Mouse (Mus musculus) ES-Bruce4 (cell line): Measurements from ENCODE around the gene Cd52. TPM values are rescaled to one million over a fixed set of nuclear protein-coding genes. Genes with fewer than 3 reads are reported as not detected.

Experiments used
- H3K27ac ChIP-seq: 2 replicates; pipeline ENCODE4 v1.5.1; 2012; ENCODE audit warnings: low read length, inconsistent platforms; ENCODE audit not compliant: insufficient read depth
- H3K27me3 ChIP-seq: 2 replicates; pipeline ENCODE4 v1.6.1; 2012; ENCODE audit warnings: mild to moderate bottlenecking, low read length, inconsistent platforms; ENCODE audit not compliant: control insufficient read depth, poor library complexity, insufficient read depth, severe bottlenecking
- H3K36me3 ChIP-seq: 2 replicates; pipeline ENCODE4 v1.6.1; 2012; ENCODE audit warnings: inconsistent platforms, mild to moderate bottlenecking, low read length, moderate library complexity; ENCODE audit not compliant: control insufficient read depth, poor library complexity, insufficient read depth, severe bottlenecking
- H3K4me1 ChIP-seq: one replicate; pipeline ENCODE4 v1.8.1; 2011; ENCODE audit warnings: low read length; ENCODE audit not compliant: control insufficient read depth, insufficient read depth
- H3K4me3 ChIP-seq: 2 replicates; pipeline ENCODE4 v1.5.1; 2011; ENCODE audit warnings: low read depth, mild to moderate bottlenecking, low read length
- H3K9ac ChIP-seq: 2 replicates; pipeline ENCODE4 v1.6.1; 2012; ENCODE audit warnings: low read depth, mild to moderate bottlenecking, inconsistent platforms; ENCODE audit not compliant: poor library complexity, severe bottlenecking
- H3K9me3 ChIP-seq: replicated peaks from 2 replicates; pipeline ENCODE4 v1.6.1; 2012; ENCODE audit warnings: mild to moderate bottlenecking, low read length, inconsistent platforms; ENCODE audit not compliant: control insufficient read depth, poor library complexity, insufficient read depth, severe bottlenecking
- CTCF ChIP-seq: IDR thresholded peaks from one replicate; pipeline ENCODE4 v1.8.1; 2011; ENCODE audit warnings: low read depth, low read length
- EP300 ChIP-seq: IDR thresholded peaks from 2 replicates; pipeline ENCODE4 v1.6.1; 2011; ENCODE audit warnings: low read depth, low read length; ENCODE audit not compliant: insufficient read depth
- POLR2A ChIP-seq: IDR thresholded peaks from one replicate; pipeline ENCODE4 v1.8.1; 2011; ENCODE audit warnings: low read length; ENCODE audit not compliant: insufficient read depth
- polyA plus RNA-seq: library from polyadenylated mRNA; stranded (reverse); fragments of >200 nt; gene quantifications from 2 replicates; pipeline ENCODE4 v1.2.4, GENCODE M21; 2011; ENCODE audit warnings: low read depth; ENCODE audit not compliant: missing spikeins, insufficient read depth, insufficient read length

The Cd52 gene
- polyA plus RNA-seq, 1 experiment: not detected

GRCm38 (mm10) chr4:134108196-134108595 lies 13.3 kb upstream of the Cd52 start:
- no peak overlapping the region for H3K27ac ChIP-seq

GRCm38 (mm10) chr4:134107730-134108129 lies 12.8 kb upstream of the Cd52 start:
- no peak for TF ChIP-seq CTCF
- TF ChIP-seq POLR2A: no peak
- H3K4me3 ChIP-seq: no peak overlapping the region
- H3K36me3 ChIP-seq: no peaks in the 10 kb centered on the region
- no peaks in the 10 kb centered on the region for H3K9me3 ChIP-seq
- no peak overlapping the region for H3K27ac ChIP-seq
- H3K4me1 ChIP-seq: peaks cover 18% of the 10 kb centered on the region
- H3K27me3 ChIP-seq: no peaks in the 10 kb centered on the region
- H3K9ac ChIP-seq: no peak overlapping the region

More at GRCm38 (mm10) chr4:134108196-134108595, 13.3 kb upstream of the Cd52 start:
- no peaks in the 10 kb centered on the region for H3K9me3 ChIP-seq
- no peak overlapping the region for H3K9ac ChIP-seq
- peaks cover 22% of the 10 kb centered on the region for H3K4me1 ChIP-seq
- H3K4me3 ChIP-seq: no peak overlapping the region
- no peaks in the 10 kb centered on the region for H3K36me3 ChIP-seq
- H3K27me3 ChIP-seq: no peaks in the 10 kb centered on the region
- TF ChIP-seq POLR2A: no peak
- TF ChIP-seq EP300: no peak
- TF ChIP-seq CTCF: no peak

GRCm38 (mm10) chr4:134106105-134106504 lies 11.2 kb upstream of the Cd52 start:
- Histone ChIP-seq H3K4me3 (no peak overlapping the region), H3K4me1 (peaks cover 16% of the 10 kb centered on the region), H3K9me3 (no peaks in the 10 kb centered on the region), H3K36me3 (no peaks in the 10 kb centered on the region), H3K27me3 (no peaks in the 10 kb centered on the region), H3K27ac (0 out of 2 replicates have a peak overlapping the region, but pooled peaks have one; percentile 28), H3K9ac (no peak overlapping the region)
- TF ChIP-seq EP300 (no peak), CTCF (no peak), POLR2A (no peak)

GRCm38 (mm10) chr4:134102742-134103119 lies 7.8 kb upstream of the Cd52 start:
- H3K27ac ChIP-seq: no peak overlapping the region
- peak overlapping the region; percentile 76 for H3K9ac ChIP-seq
- TF ChIP-seq EP300: no peak
- TF ChIP-seq CTCF: no peak
- TF ChIP-seq POLR2A: no peak
- H3K36me3 ChIP-seq: no peaks in the 10 kb centered on the region
- H3K4me3 ChIP-seq: peak overlapping the region; percentile 100
- H3K4me1 ChIP-seq: peaks cover 2% of the 10 kb centered on the region
- no peaks in the 10 kb centered on the region for H3K27me3 ChIP-seq
- H3K9me3 ChIP-seq: no peaks in the 10 kb centered on the region

DNA sequence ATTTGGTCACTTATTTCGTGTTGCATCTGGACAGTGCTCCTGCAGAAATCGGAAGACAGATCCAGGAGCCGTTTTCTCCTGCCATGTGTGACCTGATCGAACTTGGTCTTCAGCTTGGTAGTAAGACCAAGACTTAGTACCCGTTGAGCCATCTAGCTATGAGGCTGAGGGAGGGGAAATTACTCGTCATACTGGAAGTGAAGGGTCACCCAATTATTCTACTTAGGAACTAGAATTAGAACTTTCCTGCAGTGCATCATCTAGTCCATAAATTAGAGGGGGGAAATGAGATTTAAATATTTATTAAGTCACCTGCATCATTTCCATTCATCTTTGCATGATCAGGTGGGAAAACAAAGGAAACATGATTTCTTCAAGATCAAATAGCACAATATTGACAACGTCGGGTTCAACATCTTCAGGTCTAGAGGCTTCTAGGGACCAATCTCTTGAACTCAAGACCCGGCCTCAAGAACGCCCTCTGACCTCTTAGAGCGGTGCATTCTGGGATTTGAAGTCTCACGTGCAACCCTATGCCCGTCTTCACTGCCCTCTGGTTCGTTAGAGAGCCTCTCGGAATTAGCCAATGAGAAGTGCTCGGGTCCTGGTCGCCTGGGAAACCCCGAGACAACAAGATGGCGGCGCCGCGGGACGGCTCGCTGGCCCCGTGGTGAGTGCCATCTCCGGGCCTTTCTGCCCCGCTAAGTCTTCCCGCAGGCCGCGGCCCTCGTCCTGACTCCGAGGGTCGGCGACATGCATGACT lies 7.3 kb upstream of the Cd52 start, which contains the start of gene Ubxn11:
Gene Ubxn11 (plus strand): TSS at position 592 of the 763 bp plus-strand sequence.
- no peaks in the 10 kb centered on the region for H3K27me3 ChIP-seq
- no peak within 1 kb of the TSS for H3K27ac ChIP-seq

GRCm38 (mm10) chr4:134100245-134100644 lies 5.4 kb upstream of the Cd52 start:
- no peaks in the 10 kb centered on the region for H3K4me1 ChIP-seq
- H3K36me3 ChIP-seq: no peaks in the 10 kb centered on the region
- no peaks in the 10 kb centered on the region for H3K27me3 ChIP-seq
- no peak overlapping the region for H3K27ac ChIP-seq
- H3K4me3 ChIP-seq: no peak overlapping the region
- no peak overlapping the region for H3K9ac ChIP-seq
- no peaks in the 10 kb centered on the region for H3K9me3 ChIP-seq
- TF ChIP-seq CTCF (no peak), POLR2A (no peak), EP300 (no peak)

More for the DNA sequence above, 7.3 kb upstream of the Cd52 start, which contains the start of gene Ubxn11:
- Histone ChIP-seq H3K9ac (peak within 1 kb of the TSS; percentile 76), H3K4me1 (no peaks in the 10 kb centered on the region), H3K9me3 (no peaks in the 10 kb centered on the region), H3K36me3 (no peaks in the 10 kb centered on the region), H3K4me3 (peak within 1 kb of the TSS; percentile 100)
- no peak for TF ChIP-seq POLR2A
- TF ChIP-seq EP300: no peak
- TF ChIP-seq CTCF: no peak
